Mouse (Mus musculus): ENCODE results near the gene C77080. TPM values are rescaled to one million over a fixed set of nuclear protein-coding genes. Genes with fewer than 3 reads are reported as not detected.

Gene C77080
- total RNA-seq, 2 experiments from 2014 or later = 2.3 to 2.5 TPM

GRCm38 (mm10) chr4:129272756-129273046 is 11.5 kb upstream of the C77080 start:
- intact Hi-C loops (cut with DNase I; ENCODE audit: low total_unique reads) = loop anchor here (5.0 to 10.0 kb wide), 2 partner anchors 60 to 138 kb away; partner anchors contain the start of gene Fndc5
- peak; percentile 53 for DNase-seq

GRCm38 (mm10) chr4:129271991-129272755 is 11.0 kb upstream of the C77080 start:
- intact Hi-C loops (cut with DNase I; ENCODE audit: low total_unique reads) = loop anchor here (5.0 to 10.0 kb wide), 2 partner anchors 60 to 137 kb away; partner anchors contain the start of gene Fndc5
- DNase-seq = no peak

GRCm38 (mm10) chr4:129268698-129269097 is 7.5 kb upstream of the C77080 start:
- intact Hi-C loops (cut with DNase I; ENCODE audit: low total_unique reads) = no loop called here
- DNase-seq = no peak

- no peak for DNase-seq
- intact Hi-C loops (cut with DNase I; ENCODE audit: low total_unique reads) = loop anchor here (1.0 kb wide), 1 partner anchor 68 kb away; no protein-coding TSS in a partner anchor
Observed at GRCm38 (mm10) chr4:129266821-129267220, 5.6 kb upstream of the C77080 start.

- intact Hi-C loops (cut with DNase I; ENCODE audit: low total_unique reads) = no loop called here
- no peak for DNase-seq
Observed at GRCm38 (mm10) chr4:129266191-129266590, 5.0 kb upstream of the C77080 start.

GRCm38 (mm10) chr4:129263225-129264021 is 2.2 kb upstream of the C77080 start:
- intact Hi-C loops (cut with DNase I; ENCODE audit: low total_unique reads) = no loop called here

GRCm38 (mm10) chr4:129260678-129261077 is 526 bp downstream of the C77080 start:
- intact Hi-C loops (cut with DNase I; ENCODE audit: low total_unique reads) = no loop called here
- DNase-seq = peak; percentile 43

More at GRCm38 (mm10) chr4:129263225-129264021, 2.2 kb upstream of the C77080 start:
- DNase-seq = peak; percentile 53

GRCm38 (mm10) chr4:129259101-129259500 is 2.1 kb downstream of the C77080 start:
- DNase-seq = no peak
- intact Hi-C loops (cut with DNase I; ENCODE audit: low total_unique reads) = no loop called here

- intact Hi-C loops (cut with DNase I; ENCODE audit: low total_unique reads) = no loop called here
- peak; percentile 35 for DNase-seq
Observed at GRCm38 (mm10) chr4:129256450-129257380, 4.5 kb downstream of the C77080 start.

GRCm38 (mm10) chr4:129254571-129254970 is 6.6 kb downstream of the C77080 start:
- intact Hi-C loops (cut with DNase I; ENCODE audit: low total_unique reads) = no loop called here

GRCm38 (mm10) chr4:129252492-129252891 is 8.7 kb downstream of the C77080 start:
- DNase-seq = no peak
- intact Hi-C loops (cut with DNase I; ENCODE audit: low total_unique reads) = no loop called here

More at GRCm38 (mm10) chr4:129254571-129254970, 6.6 kb downstream of the C77080 start:
- no peak for DNase-seq

GRCm38 (mm10) chr4:129251482-129252125 is 9.6 kb downstream of the C77080 start:
- intact Hi-C loops (cut with DNase I; ENCODE audit: low total_unique reads) = no loop called here
- no peak for DNase-seq

- DNase-seq = no peak
- intact Hi-C loops (cut with DNase I; ENCODE audit: low total_unique reads) = no loop called here
Observed at GRCm38 (mm10) chr4:129250759-129251481, 10.3 kb downstream of the C77080 start.

- no peak for DNase-seq
- intact Hi-C loops (cut with DNase I; ENCODE audit: low total_unique reads) = no loop called here
Observed at GRCm38 (mm10) chr4:129249288-129249687, 11.9 kb downstream of the C77080 start.

GRCm38 (mm10) chr4:129248243-129248767 is 12.9 kb downstream of the C77080 start:
- intact Hi-C loops (cut with DNase I; ENCODE audit: low total_unique reads) = no loop called here
- DNase-seq = no peak

- intact Hi-C loops (cut with DNase I; ENCODE audit: low total_unique reads) = no loop called here
- no peak for DNase-seq
Observed at GRCm38 (mm10) chr4:129247381-129248242, 13.6 kb downstream of the C77080 start.

Measured in gastrocnemius, postnatal 14 days (tissue).